Mouse (Mus musculus) ES-E14 (cell line): ENCODE results near the gene Map3k5. TPM values are rescaled to one million over a fixed set of nuclear protein-coding genes. Genes with fewer than 3 reads are reported as not detected.

Experiments used
- DNase-seq: peaks from one replicate; pipeline ENCODE4 v3.0.0-alpha.2; 2013; ENCODE audit warnings: low read depth, low spot score
- H3K27ac ChIP-seq: 2 replicates; pipeline ENCODE4 v1.5.1; 2012; ENCODE audit warnings: low read depth, mild to moderate bottlenecking, low read length, moderate library complexity, mixed read lengths; ENCODE audit not compliant: poor library complexity, insufficient read depth, severe bottlenecking
- H3K36me3 ChIP-seq: 2 replicates; pipeline ENCODE4 v1.6.1; 2012; ENCODE audit warnings: mild to moderate bottlenecking, low read length, moderate library complexity, mixed read lengths; ENCODE audit not compliant: control insufficient read depth, poor library complexity, insufficient read depth, severe bottlenecking
- H3K4me1 ChIP-seq, 2 experiments: fragments of 150-350 bp in 1 of 2; sonication (generic) in 1 of 2; 2 replicates each; pipeline ENCODE4 v1.6.1; 2012; ENCODE audit warnings: low read length in 2 of 2, mild to moderate bottlenecking in 1 of 2, mixed read lengths in 1 of 2; ENCODE audit not compliant: control insufficient read depth in 2 of 2, insufficient read depth in 2 of 2, poor library complexity in 1 of 2
- H3K4me3 ChIP-seq, 2 experiments: fragments of 150-350 bp in 1 of 2; sonication (generic) in 1 of 2; 2 replicates each; pipeline ENCODE4 v1.5.1; 2012; ENCODE audit warnings: low read length in 2 of 2, low read depth in 1 of 2, mild to moderate bottlenecking in 1 of 2, mixed read lengths in 1 of 2; ENCODE audit not compliant: insufficient read depth in 1 of 2, poor library complexity in 1 of 2, severe bottlenecking in 1 of 2
- H3K9ac ChIP-seq: 2 replicates; pipeline ENCODE4 v1.6.1; 2012; ENCODE audit warnings: low read depth, mild to moderate bottlenecking, low read length, mixed read lengths; ENCODE audit not compliant: poor library complexity, insufficient read depth, severe bottlenecking
- H3K9me3 ChIP-seq: fragments of 150-350 bp; sonication (generic); 2 replicates; pipeline ENCODE4 v1.6.1; 2012; ENCODE audit warnings: low read depth, mild to moderate bottlenecking, low read length; ENCODE audit not compliant: control insufficient read depth, insufficient read depth
- CHD2 ChIP-seq: IDR thresholded peaks from 2 replicates; pipeline ENCODE4 v1.6.1; 2014; ENCODE audit warnings: mild to moderate bottlenecking, low read depth, low read length, inconsistent platforms
- HCFC1 ChIP-seq: IDR thresholded peaks from 2 replicates; pipeline ENCODE4 v1.6.1; 2012; ENCODE audit warnings: low read length, inconsistent platforms, borderline replicate concordance; ENCODE audit not compliant: insufficient read depth
- MAFK ChIP-seq: IDR thresholded peaks from 2 replicates; pipeline ENCODE4 v1.6.1; 2014; ENCODE audit warnings: mild to moderate bottlenecking, low read depth, low read length, inconsistent platforms; ENCODE audit not compliant: insufficient read depth
- ZC3H11A ChIP-seq: IDR thresholded peaks from 2 replicates; pipeline ENCODE4 v1.6.1; 2012; ENCODE audit warnings: low read depth, mild to moderate bottlenecking, inconsistent platforms, low read length, borderline replicate concordance
- ZNF384 ChIP-seq: IDR thresholded peaks from 2 replicates; pipeline ENCODE4 v1.6.1; 2012; ENCODE audit warnings: low read depth, low read length, inconsistent platforms
- in situ Hi-C, 2 experiments: fragments of 600-800 bp; cut with MboI; formaldehyde crosslinking; loops; one replicate each; pipeline ENCODE4 v1.15.1; 2025; ENCODE audit warnings: low sequenced_read_pairs in 2 of 2, inconsistent platforms in 1 of 2; ENCODE audit not compliant: unreplicated experiment in 2 of 2
- total RNA-seq: library from RNA; depleted of rRNA; stranded (reverse); fragments of 300-350 nt; gene quantifications from 2 replicates; pipeline ENCODE4 v1.2.3, GENCODE M21; 2012

Gene Map3k5
- total RNA-seq, 1 experiment = 4.7 TPM

- Histone ChIP-seq H3K27ac (no peak overlapping the region), H3K36me3 (no peaks in the 10 kb centered on the region), H3K9me3 (no peaks in the 10 kb centered on the region), H3K4me1 (no peaks in the 10 kb centered on the region), H3K4me3 (no peak overlapping the region), H3K9ac (no peak overlapping the region)
- TF ChIP-seq CHD2 (no peak), MAFK (no peak), HCFC1 (no peak), ZNF384 (no peak), ZC3H11A (no peak)
- DNase-seq = no peak
- in situ Hi-C loops = no loop called here
Measured at GRCm38 (mm10) chr10:20042081-20042480, 107.8 kb downstream of the Map3k5 start.

- no peaks in the 10 kb centered on the region for H3K36me3 ChIP-seq
- no peak overlapping the region for H3K4me3 ChIP-seq
- H3K9ac ChIP-seq = no peak overlapping the region
- in situ Hi-C loops = no loop called here
- no peak overlapping the region for H3K27ac ChIP-seq
- no peak for TF ChIP-seq CHD2
- no peak for TF ChIP-seq HCFC1
- no peak for TF ChIP-seq MAFK
- TF ChIP-seq ZNF384 = no peak
- TF ChIP-seq ZC3H11A = no peak
- no peaks in the 10 kb centered on the region for H3K9me3 ChIP-seq
- H3K4me1 ChIP-seq = no peaks in the 10 kb centered on the region
- no peak for DNase-seq
Measured at GRCm38 (mm10) chr10:20044051-20044450, 109.8 kb downstream of the Map3k5 start.

DNA sequence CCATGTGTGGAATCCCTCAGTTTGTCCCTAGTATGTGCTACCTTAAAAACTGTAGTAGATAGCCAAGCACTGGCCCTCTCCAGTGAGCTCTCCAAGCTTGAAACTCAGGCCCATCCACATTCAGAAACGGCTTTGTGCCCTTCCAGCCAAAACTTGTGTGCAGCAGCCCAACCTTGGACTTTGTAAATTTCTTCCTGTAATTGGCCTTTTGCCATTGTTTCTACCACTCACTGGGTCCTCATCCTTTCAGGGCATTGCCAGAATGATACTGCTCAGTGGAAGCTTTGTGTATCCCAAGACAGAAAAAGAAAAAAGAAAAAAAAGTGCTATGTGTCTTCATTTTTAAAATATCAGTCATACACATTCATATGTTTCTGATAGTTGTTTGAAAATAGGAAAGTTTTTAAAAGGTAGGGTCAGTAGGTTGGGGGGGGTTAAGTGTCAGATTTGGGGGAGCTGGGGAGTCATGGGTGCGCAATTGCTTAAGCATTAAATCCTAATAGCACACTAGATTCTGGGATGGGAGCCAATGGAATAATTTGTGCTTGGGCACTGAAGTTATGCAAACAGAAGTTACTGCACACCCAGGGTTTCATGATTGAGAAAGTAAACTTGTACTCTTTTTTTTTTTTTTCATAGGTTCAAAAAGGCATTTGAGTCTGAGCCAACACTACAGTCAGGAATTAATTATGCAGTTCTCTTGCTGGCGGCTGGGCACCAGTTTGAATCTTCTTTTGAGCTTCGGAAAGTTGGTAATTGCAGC is 111.6 kb downstream of the Map3k5 start:
- DNase-seq = no peak
- no peaks in the 10 kb centered on the region for H3K4me1 ChIP-seq
- TF ChIP-seq CHD2 (no peak), HCFC1 (no peak), ZNF384 (no peak), ZC3H11A (no peak), MAFK (no peak)
- H3K9me3 ChIP-seq = no peaks in the 10 kb centered on the region
- in situ Hi-C loops = no loop called here
- no peak overlapping the region for H3K4me3 ChIP-seq
- no peak overlapping the region for H3K27ac ChIP-seq
- no peaks in the 10 kb centered on the region for H3K36me3 ChIP-seq
- no peak overlapping the region for H3K9ac ChIP-seq

DNA sequence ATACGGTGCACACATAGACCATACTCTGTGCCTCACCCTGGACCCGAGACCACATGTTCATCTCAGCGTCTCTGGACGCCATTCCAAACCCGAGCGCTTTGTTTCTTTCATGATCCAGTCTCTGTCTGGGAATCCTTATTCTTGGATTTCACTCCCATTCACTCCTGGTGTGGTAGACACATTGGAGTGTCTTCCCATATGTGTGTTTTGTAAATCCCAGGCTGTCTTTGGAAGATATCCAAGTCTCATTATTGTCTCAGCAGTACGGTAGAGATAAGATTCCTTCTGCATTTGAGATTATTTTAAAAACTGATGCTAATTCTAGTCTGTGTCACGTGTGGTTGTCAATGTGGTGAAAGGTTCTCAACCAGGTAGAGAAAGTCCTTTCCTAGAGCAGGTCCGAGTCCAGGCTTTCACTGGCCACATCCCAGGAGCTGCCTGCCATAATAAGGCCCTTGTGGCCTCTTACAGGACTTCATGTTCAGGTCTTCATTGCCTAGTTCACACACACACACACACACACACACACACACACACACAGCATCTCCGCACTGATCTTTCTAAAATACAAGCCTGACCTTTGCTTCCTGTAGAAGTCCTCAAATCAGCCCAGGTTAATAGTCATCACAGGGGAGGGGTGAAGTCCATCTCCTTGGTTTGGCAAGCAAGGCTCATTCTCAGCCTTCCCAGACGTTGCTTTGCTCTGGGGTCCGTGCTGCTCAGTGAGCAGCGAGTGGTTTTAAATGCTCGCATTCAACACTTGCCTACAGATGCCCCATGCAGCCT is 122.8 kb downstream of the Map3k5 start:
- DNase-seq = no peak
- H3K9ac ChIP-seq = no peak overlapping the region
- H3K4me3 ChIP-seq = no peak overlapping the region
- TF ChIP-seq ZNF384 (no peak), ZC3H11A (no peak), MAFK (no peak), CHD2 (no peak), HCFC1 (no peak)
- H3K36me3 ChIP-seq = no peaks in the 10 kb centered on the region
- in situ Hi-C loops = loop anchor here in 1 of 2 experiments (25.0 kb wide), 1 partner anchor 345 kb away; the partner anchor contains the start of gene Il20ra
- no peaks in the 10 kb centered on the region for H3K4me1 ChIP-seq
- no peaks in the 10 kb centered on the region for H3K9me3 ChIP-seq
- H3K27ac ChIP-seq = no peak overlapping the region
